Mouse (Mus musculus): Measurements from ENCODE around the gene Kdm2b. TPM values are rescaled to one million over a fixed set of nuclear protein-coding genes. Genes with fewer than 3 reads are reported as not detected.

Gene Kdm2b
- polyA plus RNA-seq, 1 experiment from 2014 or later, result 73.8 TPM

DNA sequence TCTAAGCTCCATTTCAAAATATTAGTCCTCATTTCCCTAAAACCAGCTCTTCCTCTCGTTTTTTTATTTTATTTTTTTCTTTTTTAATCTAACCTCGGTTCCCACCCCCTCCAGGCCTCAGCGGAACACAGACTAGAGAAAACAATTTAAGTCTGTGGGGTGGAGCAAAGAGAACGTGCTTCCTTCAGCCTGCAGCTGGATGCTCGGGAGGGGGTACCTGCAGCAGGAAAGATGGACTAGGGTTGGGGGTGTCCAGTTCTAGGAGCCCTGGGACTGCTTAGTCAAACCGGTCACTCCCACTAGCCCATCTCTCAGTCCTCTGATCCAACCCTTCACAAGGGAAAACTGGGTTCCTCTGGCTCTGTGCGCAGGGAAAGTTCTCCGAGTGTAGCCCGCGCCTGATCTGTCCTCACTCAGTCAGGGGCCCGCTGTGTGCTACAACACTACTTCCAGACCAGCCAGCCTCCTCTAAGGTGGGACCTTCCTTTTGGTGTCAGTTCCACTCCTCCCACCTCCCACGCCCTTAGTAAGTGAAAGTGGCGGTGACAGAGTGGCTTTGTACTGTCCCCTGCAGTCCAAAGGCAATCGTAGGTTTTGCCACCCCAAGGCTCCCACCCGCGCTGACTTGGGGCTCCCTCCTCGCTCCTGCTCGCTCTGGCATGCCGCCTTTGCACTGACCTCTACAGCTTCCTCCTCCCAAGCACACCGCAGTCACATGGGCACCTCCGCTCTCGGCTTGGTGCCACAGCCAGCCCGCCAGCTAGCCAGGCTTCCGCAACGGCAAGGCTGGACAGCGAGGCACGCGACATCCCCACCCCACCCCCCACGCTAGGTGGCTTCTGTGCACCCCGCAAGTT lies 38.3 kb downstream of the Kdm2b start:
- H3K4me2 ChIP-seq (ENCODE audit: low read length), result peak overlapping the region; percentile 86
- H3K9me3 ChIP-seq (replicated peaks; ENCODE audit: control insufficient read depth, low read length), result no peaks in the 10 kb centered on the region
- peaks cover 18% of the 10 kb centered on the region for H3K36me3 ChIP-seq (ENCODE audit: control insufficient read depth, insufficient read depth, low read length)
- peaks cover 19% of the 10 kb centered on the region for H3K4me1 ChIP-seq (ENCODE audit: control insufficient read depth, insufficient read depth, low read length)
- ATAC-seq (peak; percentile 21), DNase-seq (ENCODE audit: low spot score) (peak; percentile 43)
- peak overlapping the region; percentile 34 for H3K4me3 ChIP-seq (ENCODE audit: low read depth, low read length)
- peak overlapping the region; percentile 70 for H3K9ac ChIP-seq (ENCODE audit: low read length)
- peak overlapping the region; percentile 39; the same call in 1 of the 2 replicates for H3K27ac ChIP-seq (ENCODE audit: low read depth, low read length)
- WGBS, result 2% methylated on average over 30 of the region's 30 CpGs
- H3K27me3 ChIP-seq (replicated peaks; ENCODE audit: control insufficient read depth, insufficient read depth, low read length), result peaks cover 10% of the 10 kb centered on the region

DNA sequence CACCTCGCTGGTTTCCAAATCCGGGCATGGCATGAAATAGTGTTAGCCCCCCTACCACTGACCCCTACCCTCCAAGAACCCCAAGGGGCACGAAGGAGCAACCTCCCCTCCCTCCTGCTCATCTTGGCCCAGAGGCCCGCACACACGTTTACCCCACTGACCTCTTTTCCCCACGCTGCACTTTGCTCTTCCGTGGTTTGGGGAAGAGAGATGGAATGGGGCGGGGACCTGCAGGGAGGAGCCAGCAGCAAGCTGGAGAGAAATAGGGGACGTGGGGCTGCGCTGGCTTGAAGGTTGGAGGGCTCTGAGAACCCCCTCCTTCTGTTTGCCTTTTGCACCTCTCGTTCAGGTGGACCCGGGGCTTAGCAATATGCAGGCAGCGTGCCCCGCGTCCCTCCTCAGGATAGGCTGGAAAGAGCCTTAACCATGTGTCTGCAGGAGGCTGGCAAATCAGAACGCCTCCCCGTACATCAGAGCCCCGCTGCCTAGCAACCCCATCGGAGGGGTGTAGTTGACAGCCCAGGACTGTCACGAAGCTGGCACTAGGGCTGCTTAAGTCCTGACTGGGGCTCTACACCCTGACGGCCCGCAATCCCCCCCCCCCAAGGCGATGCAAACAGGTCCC lies 39.2 kb downstream of the Kdm2b start:
- Histone ChIP-seq H3K4me2 (ENCODE audit: low read length) (peak overlapping the region; percentile 86), H3K4me3 (ENCODE audit: low read depth, low read length) (peak overlapping the region; percentile 34), H3K9ac (ENCODE audit: low read length) (peak overlapping the region; percentile 70), H3K36me3 (ENCODE audit: control insufficient read depth, insufficient read depth, low read length) (peaks cover 21% of the 10 kb centered on the region), H3K4me1 (ENCODE audit: control insufficient read depth, insufficient read depth, low read length) (peaks cover 19% of the 10 kb centered on the region), H3K27me3 (replicated peaks; ENCODE audit: control insufficient read depth, insufficient read depth, low read length) (peaks cover 10% of the 10 kb centered on the region), H3K9me3 (replicated peaks; ENCODE audit: control insufficient read depth, low read length) (no peaks in the 10 kb centered on the region), H3K27ac (ENCODE audit: low read depth, low read length) (peak overlapping the region; percentile 39; the same call in 1 of the 2 replicates)
- DNase-seq (ENCODE audit: low spot score) (peak; percentile 94), ATAC-seq (peak; percentile 94)
- WGBS, result 15% methylated on average over 21 of the region's 23 CpGs

DNA sequence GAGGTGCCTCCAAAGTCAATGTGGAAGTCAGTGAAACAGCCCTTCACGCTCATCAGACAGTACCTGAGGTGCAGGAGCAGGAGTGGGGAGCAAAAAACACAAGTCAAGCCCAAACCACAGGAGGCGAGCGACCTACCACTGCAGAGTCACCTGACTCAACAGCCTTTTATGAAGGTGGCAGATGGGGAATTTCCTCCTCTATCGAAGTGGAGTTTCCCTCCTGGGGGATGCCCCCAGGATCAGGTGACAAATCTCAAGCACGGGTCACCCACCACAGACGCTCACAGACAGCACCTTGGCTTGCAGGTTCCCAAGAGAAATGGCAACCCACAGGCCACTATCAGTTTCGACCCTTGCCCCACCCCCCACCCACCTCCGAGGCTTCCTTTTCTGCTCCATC lies 40.5 kb downstream of the Kdm2b start:
- H3K27me3 ChIP-seq (replicated peaks; ENCODE audit: control insufficient read depth, insufficient read depth, low read length), result peaks cover 5% of the 10 kb centered on the region
- DNase-seq (ENCODE audit: low spot score), result no peak
- H3K4me2 ChIP-seq (ENCODE audit: low read length), result no peak overlapping the region
- no peaks in the 10 kb centered on the region for H3K9me3 ChIP-seq (replicated peaks; ENCODE audit: control insufficient read depth, low read length)
- H3K36me3 ChIP-seq (ENCODE audit: control insufficient read depth, insufficient read depth, low read length), result peaks cover 31% of the 10 kb centered on the region
- no peak overlapping the region for H3K27ac ChIP-seq (ENCODE audit: low read depth, low read length)
- peaks cover 19% of the 10 kb centered on the region for H3K4me1 ChIP-seq (ENCODE audit: control insufficient read depth, insufficient read depth, low read length)
- WGBS, result 89% methylated on average over 8 of the region's 8 CpGs
- H3K9ac ChIP-seq (ENCODE audit: low read length), result no peak overlapping the region
- ATAC-seq, result no peak
- H3K4me3 ChIP-seq (ENCODE audit: low read depth, low read length), result no peak overlapping the region

DNA sequence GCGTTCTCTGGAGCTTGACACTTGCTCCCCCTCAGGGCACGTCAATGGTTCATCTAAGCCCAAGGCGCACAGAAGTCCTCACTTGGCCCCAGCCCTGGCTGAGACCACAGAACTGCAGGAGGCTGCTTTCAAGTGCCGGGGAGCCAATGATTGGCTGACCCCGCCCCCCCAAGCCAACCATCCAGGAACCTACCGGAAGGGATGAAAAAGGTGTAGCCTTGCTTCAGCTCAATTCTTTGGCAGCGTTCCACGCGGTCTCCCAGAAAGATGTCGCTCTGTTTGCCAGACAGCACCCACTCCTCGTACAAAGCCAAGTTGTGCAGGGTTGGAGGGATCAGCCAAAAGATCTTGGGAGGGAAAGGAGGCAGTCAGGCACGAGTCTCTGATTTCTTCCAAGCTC lies 42.1 kb downstream of the Kdm2b start:
- Histone ChIP-seq H3K4me3 (ENCODE audit: low read depth, low read length) (no peak overlapping the region), H3K27me3 (replicated peaks; ENCODE audit: control insufficient read depth, insufficient read depth, low read length) (no peaks in the 10 kb centered on the region), H3K9ac (ENCODE audit: low read length) (no peak overlapping the region), H3K4me1 (ENCODE audit: control insufficient read depth, insufficient read depth, low read length) (peaks cover 19% of the 10 kb centered on the region), H3K36me3 (ENCODE audit: control insufficient read depth, insufficient read depth, low read length) (peaks cover 34% of the 10 kb centered on the region), H3K4me2 (ENCODE audit: low read length) (no peak overlapping the region), H3K9me3 (replicated peaks; ENCODE audit: control insufficient read depth, low read length) (no peaks in the 10 kb centered on the region), H3K27ac (ENCODE audit: low read depth, low read length) (no peak overlapping the region)
- 51% methylated on average over 12 of the region's 12 CpGs for WGBS
- DNase-seq (ENCODE audit: low spot score), result no peak
- ATAC-seq, result no peak

DNA sequence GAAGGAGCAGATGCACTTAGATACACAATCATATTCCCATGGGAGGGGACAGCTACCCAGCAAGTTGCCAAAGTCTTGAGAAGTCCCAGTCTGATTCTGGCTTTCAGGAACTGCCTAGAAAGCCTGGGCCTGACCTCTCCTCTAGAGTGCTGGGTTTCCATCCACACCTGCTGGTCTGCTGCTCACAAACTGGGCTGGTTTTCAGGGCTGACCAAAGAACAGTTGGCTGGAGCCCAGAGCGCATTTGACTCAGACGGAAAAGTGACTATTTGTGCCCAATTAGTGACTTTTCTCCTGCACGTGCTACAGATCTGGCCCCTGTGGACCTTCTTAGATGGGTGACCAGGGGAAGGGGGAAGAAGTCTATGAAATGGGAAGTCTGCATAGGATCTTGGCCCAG lies 50.9 kb downstream of the Kdm2b start:
- no peaks in the 10 kb centered on the region for H3K9me3 ChIP-seq (replicated peaks; ENCODE audit: control insufficient read depth, low read length)

DNA sequence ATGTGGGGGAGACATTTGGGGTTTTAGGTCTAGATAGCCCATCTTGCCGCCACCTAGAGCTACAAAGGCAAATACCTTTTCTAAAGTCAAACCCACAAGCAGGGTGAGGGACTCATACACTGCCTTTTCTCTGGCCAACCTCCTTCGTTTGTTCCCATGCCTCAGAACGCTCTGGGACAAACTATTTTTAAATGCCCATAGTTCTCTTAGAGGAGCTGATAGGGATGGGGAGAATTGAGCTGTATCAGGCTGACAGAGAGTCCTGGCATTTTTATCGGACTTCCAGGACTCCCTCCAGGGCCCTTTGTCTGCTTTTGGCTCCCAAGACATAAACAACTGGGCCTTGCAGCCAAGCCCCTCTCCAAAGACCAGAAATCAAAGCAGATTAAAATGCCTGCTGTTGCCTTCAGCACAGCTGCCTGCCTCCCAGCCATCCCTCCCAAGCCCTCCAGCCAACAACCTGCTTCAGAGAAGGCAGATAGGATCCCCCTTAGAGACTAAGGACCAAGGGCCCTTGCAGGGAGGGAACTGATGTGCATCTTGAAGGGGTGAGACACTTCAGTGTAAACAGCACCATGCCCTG lies 51.6 kb downstream of the Kdm2b start:
- 64% methylated on average over 4 of the region's 4 CpGs for WGBS
- no peaks in the 10 kb centered on the region for H3K4me1 ChIP-seq (ENCODE audit: control insufficient read depth, insufficient read depth, low read length)
- no peak for ATAC-seq
- no peak overlapping the region for H3K4me2 ChIP-seq (ENCODE audit: low read length)
- no peak overlapping the region for H3K27ac ChIP-seq (ENCODE audit: low read depth, low read length)
- no peaks in the 10 kb centered on the region for H3K27me3 ChIP-seq (replicated peaks; ENCODE audit: control insufficient read depth, insufficient read depth, low read length)
- no peaks in the 10 kb centered on the region for H3K9me3 ChIP-seq (replicated peaks; ENCODE audit: control insufficient read depth, low read length)
- peaks cover 28% of the 10 kb centered on the region for H3K36me3 ChIP-seq (ENCODE audit: control insufficient read depth, insufficient read depth, low read length)
- peak; percentile 23 for DNase-seq (ENCODE audit: low spot score)
- H3K9ac ChIP-seq (ENCODE audit: low read length), result no peak overlapping the region
- no peak overlapping the region for H3K4me3 ChIP-seq (ENCODE audit: low read depth, low read length)

More for the DNA sequence above, 50.9 kb downstream of the Kdm2b start:
- DNase-seq (ENCODE audit: low spot score), result no peak
- Histone ChIP-seq H3K4me2 (ENCODE audit: low read length) (no peak overlapping the region), H3K27me3 (replicated peaks; ENCODE audit: control insufficient read depth, insufficient read depth, low read length) (no peaks in the 10 kb centered on the region), H3K36me3 (ENCODE audit: control insufficient read depth, insufficient read depth, low read length) (peaks cover 23% of the 10 kb centered on the region), H3K27ac (ENCODE audit: low read depth, low read length) (no peak overlapping the region), H3K4me3 (ENCODE audit: low read depth, low read length) (no peak overlapping the region), H3K4me1 (ENCODE audit: control insufficient read depth, insufficient read depth, low read length) (no peaks in the 10 kb centered on the region), H3K9ac (ENCODE audit: low read length) (no peak overlapping the region)
- WGBS, result 83% methylated on average over 3 of the region's 3 CpGs
- ATAC-seq, result no peak

DNA sequence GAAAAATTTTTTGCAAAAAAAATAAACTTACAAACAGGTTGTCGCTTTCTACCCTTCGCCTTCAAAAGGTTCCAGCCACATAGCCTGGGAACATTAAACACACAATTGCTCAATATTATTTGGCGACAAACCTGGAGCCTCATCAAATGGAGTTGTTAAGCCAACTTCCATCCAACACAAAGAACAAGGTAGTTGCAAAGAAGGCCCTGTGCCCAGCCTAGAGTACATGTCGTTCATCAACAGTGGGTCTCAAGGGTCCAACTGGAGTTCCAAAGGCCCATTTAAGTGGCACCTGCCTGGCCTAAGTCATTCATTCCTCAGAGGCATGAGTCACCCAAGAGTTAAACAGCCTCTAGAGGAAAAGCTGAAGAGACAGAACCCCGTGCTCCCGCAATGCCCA lies 52.6 kb downstream of the Kdm2b start:
- DNase-seq (ENCODE audit: low spot score), result no peak
- peaks cover 35% of the 10 kb centered on the region for H3K36me3 ChIP-seq (ENCODE audit: control insufficient read depth, insufficient read depth, low read length)
- no peak overlapping the region for H3K27ac ChIP-seq (ENCODE audit: low read depth, low read length)
- WGBS, result 86% methylated on average over 6 of the region's 6 CpGs
- no peak overlapping the region for H3K4me3 ChIP-seq (ENCODE audit: low read depth, low read length)
- no peak overlapping the region for H3K4me2 ChIP-seq (ENCODE audit: low read length)
- no peaks in the 10 kb centered on the region for H3K9me3 ChIP-seq (replicated peaks; ENCODE audit: control insufficient read depth, low read length)
- ATAC-seq, result no peak
- no peak overlapping the region for H3K9ac ChIP-seq (ENCODE audit: low read length)
- H3K4me1 ChIP-seq (ENCODE audit: control insufficient read depth, insufficient read depth, low read length), result no peaks in the 10 kb centered on the region
- H3K27me3 ChIP-seq (replicated peaks; ENCODE audit: control insufficient read depth, insufficient read depth, low read length), result no peaks in the 10 kb centered on the region

DNA sequence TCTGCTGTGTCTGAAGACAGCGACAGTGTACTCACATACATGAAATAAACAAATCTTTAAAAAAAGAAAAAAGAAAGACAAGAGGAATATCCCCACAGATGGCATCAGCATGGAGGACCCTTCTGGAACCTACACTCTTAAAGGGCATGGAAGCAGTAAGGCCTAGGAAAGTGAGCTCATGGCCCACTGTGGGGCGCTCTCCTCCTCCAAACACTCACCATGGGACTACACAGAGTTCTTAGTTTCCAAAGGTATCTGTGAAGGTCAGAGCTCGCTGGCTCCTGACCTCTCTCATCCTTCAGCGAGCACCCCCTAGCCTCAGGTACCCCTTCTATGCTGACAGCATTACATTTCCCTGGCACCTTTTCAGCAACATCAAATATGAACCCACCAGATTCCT lies 53.8 kb downstream of the Kdm2b start:
- Histone ChIP-seq H3K9me3 (replicated peaks; ENCODE audit: control insufficient read depth, low read length) (no peaks in the 10 kb centered on the region), H3K27ac (ENCODE audit: low read depth, low read length) (no peak overlapping the region), H3K9ac (ENCODE audit: low read length) (no peak overlapping the region), H3K27me3 (replicated peaks; ENCODE audit: control insufficient read depth, insufficient read depth, low read length) (no peaks in the 10 kb centered on the region), H3K36me3 (ENCODE audit: control insufficient read depth, insufficient read depth, low read length) (peaks cover 39% of the 10 kb centered on the region), H3K4me2 (ENCODE audit: low read length) (no peak overlapping the region), H3K4me1 (ENCODE audit: control insufficient read depth, insufficient read depth, low read length) (no peaks in the 10 kb centered on the region), H3K4me3 (ENCODE audit: low read depth, low read length) (no peak overlapping the region)
- DNase-seq (ENCODE audit: low spot score), result no peak
- 85% methylated on average over 4 of the region's 4 CpGs for WGBS
- ATAC-seq, result no peak

DNA sequence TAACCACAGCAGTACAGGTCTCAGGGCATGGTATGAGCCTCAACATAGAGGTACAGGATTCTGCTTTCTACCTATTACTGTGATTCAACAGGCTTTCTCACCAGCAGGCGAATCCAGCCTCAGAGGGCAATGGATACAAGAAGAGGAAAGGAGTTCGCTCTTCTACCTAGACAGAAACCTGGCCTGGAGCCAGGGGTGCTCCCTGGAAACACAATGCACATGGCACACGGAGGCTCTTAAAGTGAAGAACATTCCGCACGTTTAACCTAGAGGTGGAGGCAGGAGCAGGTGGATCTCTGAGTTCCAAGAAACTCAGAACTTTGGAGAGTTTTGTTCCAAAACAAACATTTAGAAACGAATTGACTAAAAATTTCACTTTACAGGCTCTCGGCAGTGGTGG lies 58.6 kb downstream of the Kdm2b start:
- Histone ChIP-seq H3K4me1 (ENCODE audit: control insufficient read depth, insufficient read depth, low read length) (no peaks in the 10 kb centered on the region), H3K4me3 (ENCODE audit: low read depth, low read length) (no peak overlapping the region), H3K27ac (ENCODE audit: low read depth, low read length) (no peak overlapping the region), H3K27me3 (replicated peaks; ENCODE audit: control insufficient read depth, insufficient read depth, low read length) (no peaks in the 10 kb centered on the region), H3K9ac (ENCODE audit: low read length) (no peak overlapping the region), H3K36me3 (ENCODE audit: control insufficient read depth, insufficient read depth, low read length) (peaks cover 26% of the 10 kb centered on the region), H3K9me3 (replicated peaks; ENCODE audit: control insufficient read depth, low read length) (no peaks in the 10 kb centered on the region), H3K4me2 (ENCODE audit: low read length) (no peak overlapping the region)
- ATAC-seq (no peak), DNase-seq (ENCODE audit: low spot score) (no peak)
- 64% methylated on average over 7 of the region's 7 CpGs for WGBS
